Mouse (Mus musculus): ENCODE measurements at regions not wholly inside any gene's neighbourhood (a gene's known extent, or its start where the extent isn't known, plus 50 kb on each side); places are given as distances from the start of the nearest gene placed in this dataset.

- TF ChIP-seq CTCF (IDR thresholded peaks at IDR 0.05; ENCODE audit: low read depth, low read length) (no peak), GATA1 (IDR thresholded peaks at IDR 0.05; ENCODE audit: borderline replicate concordance, low read length) (no peak)
Observed at GRCm38 (mm10) chr12:62881202-62881601, 1358.3 kb downstream of the Lrfn5 start.
